Mouse (Mus musculus) E14TG2a.4 (cell line): ENCODE measurements at regions not wholly inside any gene's neighbourhood (a gene's known extent, or its start where the extent isn't known, plus 50 kb on each side); places are given as distances from the start of the nearest gene placed in this dataset.

Source experiments
- CTCF ChIP-seq: conservative IDR thresholded peaks from 2 replicates; pipeline ENCODE4 v1.5.1; 2014; ENCODE audit warnings: low read length
- NANOG ChIP-seq: IDR thresholded peaks from 2 replicates; pipeline ENCODE4 v1.6.1; 2014; ENCODE audit warnings: borderline replicate concordance, low read length, mixed read lengths
- POU5F1 ChIP-seq: IDR thresholded peaks from 2 replicates; pipeline ENCODE4 v1.6.1; 2014; ENCODE audit warnings: low read length, borderline replicate concordance

DNA sequence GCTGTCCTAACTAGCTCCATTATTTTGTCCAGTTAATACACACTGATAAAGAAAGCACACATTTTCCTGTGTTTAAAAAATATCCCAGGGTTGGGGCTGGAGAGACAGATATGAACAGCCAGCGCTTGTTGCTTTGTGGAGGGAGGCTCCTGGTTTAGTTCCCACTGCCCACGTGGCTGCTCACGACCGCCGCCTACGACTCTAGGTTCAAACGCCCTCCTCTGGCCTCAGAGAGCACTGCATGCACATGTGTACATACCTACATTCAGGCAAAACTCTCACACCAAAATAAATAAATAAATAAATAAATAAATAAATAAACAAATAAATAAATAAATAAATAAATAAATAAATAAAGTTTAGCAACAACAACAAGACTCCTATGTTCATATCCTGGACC is 104.8 kb downstream of the Gm525 start:
- TF ChIP-seq CTCF (peak; percentile 37), POU5F1 (no peak), NANOG (no peak)
